8 mouse cellular contexts compared by ENCODE assay signal in genomic region chr2:84454551-84455235, GRCm38 (mm10). TPM values are rescaled to one million over a fixed set of nuclear protein-coding genes. Genes with fewer than 3 reads are reported as not detected.
DNase-seq lines count a peak whose midpoint lies in the region; ATAC-seq and TF ChIP-seq lines count a peak whose summit lies in the region.

No protein-coding gene starts in this region.

- TF ChIP-seq CTCF in liver, adult 2 months (IDR thresholded peaks at IDR 0.05; ENCODE audit: low read depth, low read length) = no peak

- H3K36me3 ChIP-seq in liver, adult 2 months (ENCODE audit: control insufficient read depth, insufficient read depth, low read length) = no peaks in the 10 kb centered on the region
- no peaks in the 10 kb centered on the region for H3K36me3 ChIP-seq in forebrain, embryonic 16.5 days (ENCODE audit: control insufficient read depth, insufficient read depth)

- ATAC-seq in cerebellum, adult (ENCODE audit: insufficient number of reproducible peaks, low FRiP score, low TSS enrichment) = 0 out of 2 replicates have a peak, but pooled peaks have one; percentile 13
- peak; percentile 31; the same call in 1 of the 2 replicates for ATAC-seq in forebrain, embryonic 16.5 days
- no peak for ATAC-seq in erythroid progenitor cell, adult 5-6 weeks (replicated peaks; ENCODE audit: low FRiP score, poor library complexity, severe bottlenecking)

- H3K79me2 ChIP-seq in liver, adult 2 months (ENCODE audit: control insufficient read depth, insufficient read depth, low read length) = no peaks in the 10 kb centered on the region

- no peak overlapping the region for H3K4me2 ChIP-seq in forebrain, embryonic 16.5 days (ENCODE audit: low read length)

- DNase-seq in cerebellum, adult 11-12 months = no peak
- peak; percentile 24 for DNase-seq in liver, adult 2 months (ENCODE audit: extremely low read depth, low read depth, low spot score)
- DNase-seq in liver = no peak
- DNase-seq in neural tube, embryonic 10.5 days (ENCODE audit: extremely low spot score, low spot score) = peak; percentile 21
- no peak for DNase-seq in left cerebral cortex, adult 8-10 months (ENCODE audit: low spot score in 2 of 2)

- no peak overlapping the region for H3K27ac ChIP-seq in liver, adult 2 months (replicated peaks; ENCODE audit: insufficient read depth, low read depth, low read length)
- no peak overlapping the region for H3K27ac ChIP-seq in forebrain, embryonic 16.5 days (ENCODE audit: low read length)

- H3K9ac ChIP-seq in liver, adult 2 months (ENCODE audit: low read depth, low read length) = no peak overlapping the region
- no peak overlapping the region for H3K9ac ChIP-seq in forebrain, embryonic 16.5 days (replicated peaks; ENCODE audit: low read depth, low read length)

- H3K4me3 ChIP-seq in liver, adult 2 months (ENCODE audit: insufficient read depth, low read depth, low read length) = no peak overlapping the region
- H3K4me3 ChIP-seq in forebrain, embryonic 16.5 days (replicated peaks; ENCODE audit: low read length) = no peak overlapping the region

- TF ChIP-seq POLR2A in liver, adult 2 months (IDR thresholded peaks at IDR 0.05; ENCODE audit: extremely low read depth, insufficient read depth, low read length) = no peak

- WGBS in liver, adult 2 months = 43% methylated on average over 10 of the region's 10 CpGs
- 58% methylated on average over 10 of the region's 10 CpGs for WGBS in forebrain, embryonic 16.5 days

- H3K9me3 ChIP-seq in forebrain, embryonic 16.5 days (ENCODE audit: control insufficient read depth, low read length) = no peaks in the 10 kb centered on the region

- H3K4me1 ChIP-seq in liver, adult 2 months (ENCODE audit: control insufficient read depth, insufficient read depth, low read length) = peaks cover 1% of the 10 kb centered on the region
- H3K4me1 ChIP-seq in forebrain, embryonic 16.5 days (replicated peaks; ENCODE audit: control insufficient read depth, insufficient read depth, low read length) = no peaks in the 10 kb centered on the region

- H3K27me3 ChIP-seq in liver, adult 2 months (ENCODE audit: control insufficient read depth, insufficient read depth, low read length) = no peaks in the 10 kb centered on the region
- H3K27me3 ChIP-seq in forebrain, embryonic 16.5 days (replicated peaks; ENCODE audit: control insufficient read depth, insufficient read depth, low read length) = no peaks in the 10 kb centered on the region

RNA-seq across cellular contexts. Expression of gene Tfpi, which starts 21.9 kb away (rescaled TPM):
- total RNA-seq in liver, adult 2 months (2014; rRNA removed) = 6.6 and 9.6 TPM in 2 replicates
- 0.91 and 1.2 TPM in 2 replicates for polyA plus RNA-seq in liver, adult 2 months (2012; rRNA removed)
- polyA plus RNA-seq in forebrain, embryonic 16.5 days (2015; fragmentation: Nextera tagmentation; extraction: Ambion mirVana) = 11.8 and 17.9 TPM in 2 replicates
- 1 to 10 TPM; 4.3 to 5.0 (median 4.3) TPM for total RNA-seq in left cerebral cortex, adult 8-10 months (2022)
- 7.1 and 14.4 TPM in 2 replicates for total RNA-seq in erythroid progenitor cell, adult 5-6 weeks (2015; ENCODE audit: low replicate concordance)
- total RNA-seq in erythroid progenitor cell, adult 5-6 weeks (2017; ENCODE audit: low replicate concordance) = 2.4 and 2.9 TPM in 2 replicates

RNA-seq across cellular contexts. Expression of gene Calcrl, which starts 29.5 kb away (rescaled TPM):
- 28.5 and 31.3 TPM in 2 replicates for total RNA-seq in liver, adult 2 months (2014; rRNA removed)
- 3.7 and 7.5 TPM in 2 replicates for polyA plus RNA-seq in liver, adult 2 months (2012; rRNA removed)
- polyA plus RNA-seq in forebrain, embryonic 16.5 days (2015; fragmentation: Nextera tagmentation; extraction: Ambion mirVana) = 5.8 and 8.2 TPM in 2 replicates
- total RNA-seq in left cerebral cortex, adult 8-10 months (2022) = 1 to 10 TPM; 6.5 to 8.9 (median 7.1) TPM
- total RNA-seq in erythroid progenitor cell, adult 5-6 weeks (2015; ENCODE audit: low replicate concordance) = 5.4 and 9.2 TPM in 2 replicates
- 9.4 and 21.5 TPM in 2 replicates for total RNA-seq in erythroid progenitor cell, adult 5-6 weeks (2017; ENCODE audit: low replicate concordance)

Comparison
In these comparisons a context has a peak if more than half of its experiments do, and no peak if none do; other contexts are left out.
1. DNase-seq: peak in liver, adult 2 months (single experiment) and neural tube, embryonic 10.5 days (single experiment); none in cerebellum, adult 11-12 months (single experiment), liver (single experiment) and left cerebral cortex, adult 8-10 months (0 of 2).